Mouse (Mus musculus): ENCODE measurements at regions not wholly inside any gene's neighbourhood (a gene's known extent, or its start where the extent isn't known, plus 50 kb on each side); places are given as distances from the start of the nearest gene placed in this dataset.

- H3K4me2 ChIP-seq (replicated peaks), result peak overlapping the region; percentile 47
- ATAC-seq (ENCODE audit: low FRiP score), result 0 out of 2 replicates have a peak, but pooled peaks have one; percentile 10
- WGBS, result 71% methylated on average over 12 of the region's 12 CpGs
- H3K4me1 ChIP-seq, result peaks cover 16% of the 10 kb centered on the region
- H3K9ac ChIP-seq, result no peak overlapping the region
- H3K27me3 ChIP-seq, result no peaks in the 10 kb centered on the region
- H3K27ac ChIP-seq, result peak overlapping the region; percentile 82
- H3K9me3 ChIP-seq (replicated peaks), result no peaks in the 10 kb centered on the region
- H3K4me3 ChIP-seq, result no peak overlapping the region
- H3K36me3 ChIP-seq, result no peaks in the 10 kb centered on the region
Measured at GRCm38 (mm10) chr13:37514641-37515305, 169.8 kb downstream of the Ly86 start.

GRCm38 (mm10) chr13:37517055-37517807, 172.2 kb downstream of the Ly86 start:
- Histone ChIP-seq H3K27me3 (no peaks in the 10 kb centered on the region), H3K9ac (no peak overlapping the region), H3K4me3 (no peak overlapping the region), H3K9me3 (replicated peaks) (no peaks in the 10 kb centered on the region), H3K27ac (0 out of 2 replicates have a peak overlapping the region, but pooled peaks have one; percentile 35), H3K4me2 (replicated peaks) (no peak overlapping the region), H3K36me3 (no peaks in the 10 kb centered on the region), H3K4me1 (peaks cover 15% of the 10 kb centered on the region)
- WGBS, result 40% methylated on average over 14 of the region's 14 CpGs
- ATAC-seq (ENCODE audit: low FRiP score), result no peak

GRCm38 (mm10) chr13:37519948-37520347, 174.9 kb downstream of the Ly86 start:
- WGBS, result 74% methylated on average over 3 of the region's 3 CpGs
- Histone ChIP-seq H3K36me3 (no peaks in the 10 kb centered on the region), H3K27ac (no peak overlapping the region), H3K27me3 (no peaks in the 10 kb centered on the region), H3K4me3 (no peak overlapping the region), H3K4me1 (0 out of 2 replicates have a peak, but pooled peaks cover 2% of the 10 kb centered on the region), H3K9me3 (replicated peaks) (no peaks in the 10 kb centered on the region), H3K4me2 (replicated peaks) (no peak overlapping the region), H3K9ac (no peak overlapping the region)
- no peak for ATAC-seq (ENCODE audit: low FRiP score)

GRCm38 (mm10) chr13:37525097-37525726, 180.2 kb downstream of the Ly86 start:
- no peak overlapping the region for H3K27ac ChIP-seq
- 0 out of 2 replicates have a peak, but pooled peaks cover 4% of the 10 kb centered on the region for H3K4me1 ChIP-seq
- H3K36me3 ChIP-seq, result no peaks in the 10 kb centered on the region
- no peak overlapping the region for H3K4me3 ChIP-seq
- H3K9ac ChIP-seq, result no peak overlapping the region
- H3K4me2 ChIP-seq (replicated peaks), result no peak overlapping the region
- ATAC-seq (ENCODE audit: low FRiP score), result no peak
- no peaks in the 10 kb centered on the region for H3K9me3 ChIP-seq (replicated peaks)
- H3K27me3 ChIP-seq, result no peaks in the 10 kb centered on the region
- WGBS, result 85% methylated on average over 15 of the region's 15 CpGs

- H3K9me3 ChIP-seq (replicated peaks), result no peaks in the 10 kb centered on the region
- no peaks in the 10 kb centered on the region for H3K27me3 ChIP-seq
- no peak overlapping the region for H3K4me3 ChIP-seq
- WGBS, result 80% methylated on average over 8 of the region's 8 CpGs
- no peak overlapping the region for H3K9ac ChIP-seq
- no peak overlapping the region for H3K4me2 ChIP-seq (replicated peaks)
- 0 out of 2 replicates have a peak, but pooled peaks cover 4% of the 10 kb centered on the region for H3K4me1 ChIP-seq
- ATAC-seq (ENCODE audit: low FRiP score), result no peak
- H3K36me3 ChIP-seq, result no peaks in the 10 kb centered on the region
- H3K27ac ChIP-seq, result no peak overlapping the region
Measured at GRCm38 (mm10) chr13:37526102-37526501, 181.1 kb downstream of the Ly86 start.

GRCm38 (mm10) chr13:37528380-37528779, 183.4 kb downstream of the Ly86 start:
- H3K27me3 ChIP-seq, result no peaks in the 10 kb centered on the region
- no peaks in the 10 kb centered on the region for H3K36me3 ChIP-seq
- ATAC-seq (ENCODE audit: low FRiP score), result no peak
- no peaks in the 10 kb centered on the region for H3K9me3 ChIP-seq (replicated peaks)
- no peak overlapping the region for H3K27ac ChIP-seq
- no peak overlapping the region for H3K4me2 ChIP-seq (replicated peaks)
- H3K4me1 ChIP-seq, result peaks cover 8% of the 10 kb centered on the region; the same call in 1 of the 2 replicates
- 63% methylated on average over 8 of the region's 9 CpGs for whole genome bisulfite sequencing
- no peak overlapping the region for H3K4me3 ChIP-seq
- no peak overlapping the region for H3K9ac ChIP-seq

GRCm38 (mm10) chr13:37528876-37529275, 183.9 kb downstream of the Ly86 start:
- no peaks in the 10 kb centered on the region for H3K36me3 ChIP-seq
- no peaks in the 10 kb centered on the region for H3K9me3 ChIP-seq (replicated peaks)
- H3K4me2 ChIP-seq (replicated peaks), result no peak overlapping the region
- no peak overlapping the region for H3K27ac ChIP-seq
- WGBS, result 80% methylated on average over 7 of the region's 7 CpGs
- no peak overlapping the region for H3K9ac ChIP-seq
- no peak overlapping the region for H3K4me3 ChIP-seq
- H3K4me1 ChIP-seq, result peaks cover 8% of the 10 kb centered on the region; the same call in 1 of the 2 replicates
- H3K27me3 ChIP-seq, result no peaks in the 10 kb centered on the region
- ATAC-seq (ENCODE audit: low FRiP score), result no peak

- no peak overlapping the region for H3K27ac ChIP-seq
- peaks cover 8% of the 10 kb centered on the region; the same call in 1 of the 2 replicates for H3K4me1 ChIP-seq
- H3K27me3 ChIP-seq, result no peaks in the 10 kb centered on the region
- no peak overlapping the region for H3K9ac ChIP-seq
- ATAC-seq (ENCODE audit: low FRiP score), result no peak
- no peaks in the 10 kb centered on the region for H3K36me3 ChIP-seq
- no peak overlapping the region for H3K4me2 ChIP-seq (replicated peaks)
- 72% methylated on average over 8 of the region's 8 CpGs for WGBS
- no peak overlapping the region for H3K4me3 ChIP-seq
- H3K9me3 ChIP-seq (replicated peaks), result no peaks in the 10 kb centered on the region
Measured at GRCm38 (mm10) chr13:37531512-37532183, 186.6 kb downstream of the Ly86 start.

- 60% methylated on average over 7 of the region's 7 CpGs for WGBS
- no peak overlapping the region for H3K9ac ChIP-seq
Measured at GRCm38 (mm10) chr13:37532596-37533170, 187.7 kb downstream of the Ly86 start.

GRCm38 (mm10) chr13:37533851-37534250, 188.8 kb downstream of the Ly86 start:
- Histone ChIP-seq H3K27me3 (no peaks in the 10 kb centered on the region), H3K4me2 (replicated peaks) (no peak overlapping the region), H3K9me3 (replicated peaks) (no peaks in the 10 kb centered on the region), H3K9ac (no peak overlapping the region), H3K36me3 (no peaks in the 10 kb centered on the region), H3K4me3 (no peak overlapping the region), H3K27ac (no peak overlapping the region), H3K4me1 (peaks cover 3% of the 10 kb centered on the region; the same call in 1 of the 2 replicates)
- WGBS, result 74% methylated on average over 4 of the region's 4 CpGs
- no peak for ATAC-seq (ENCODE audit: low FRiP score)

More at GRCm38 (mm10) chr13:37532596-37533170, 187.7 kb downstream of the Ly86 start:
- Histone ChIP-seq H3K27ac (no peak overlapping the region), H3K4me3 (no peak overlapping the region), H3K4me2 (replicated peaks) (no peak overlapping the region), H3K36me3 (no peaks in the 10 kb centered on the region), H3K9me3 (replicated peaks) (no peaks in the 10 kb centered on the region), H3K4me1 (peaks cover 8% of the 10 kb centered on the region; the same call in 1 of the 2 replicates), H3K27me3 (no peaks in the 10 kb centered on the region)
- no peak for ATAC-seq (ENCODE audit: low FRiP score)

GRCm38 (mm10) chr13:37537330-37537729, 192.3 kb downstream of the Ly86 start:
- no peaks in the 10 kb centered on the region for H3K27me3 ChIP-seq
- no peaks in the 10 kb centered on the region for H3K9me3 ChIP-seq (replicated peaks)
- peaks cover 17% of the 10 kb centered on the region for H3K4me1 ChIP-seq
- H3K4me2 ChIP-seq (replicated peaks), result no peak overlapping the region
- WGBS, result 82% methylated on average over 6 of the region's 6 CpGs
- no peak for ATAC-seq (ENCODE audit: low FRiP score)
- no peaks in the 10 kb centered on the region for H3K36me3 ChIP-seq
- H3K27ac ChIP-seq, result no peak overlapping the region
- no peak overlapping the region for H3K9ac ChIP-seq
- no peak overlapping the region for H3K4me3 ChIP-seq
